Mouse (Mus musculus) hindbrain, embryonic 15.5 days (tissue): ENCODE measurements around the gene Cryl1. TPM values are rescaled to one million over a fixed set of nuclear protein-coding genes. Genes with fewer than 3 reads are reported as not detected.

Experiments used
- ATAC-seq: fragments of 200-750 bp; cut with Nextera tagmentation; 2 replicates; pipeline ENCODE4 v1.8.0; 2017; ENCODE audit warnings: low read depth, moderate number of reproducible peaks, moderate TSS enrichment; ENCODE audit not compliant: low FRiP score
- H3K27ac ChIP-seq: fragments of 300-500 bp; sonication (generic); replicated peaks from 2 replicates; pipeline ENCODE4 v1.5.1; 2015; ENCODE audit warnings: mild to moderate bottlenecking, inconsistent platforms
- H3K27me3 ChIP-seq: fragments of 300-500 bp; sonication (generic); 2 replicates; pipeline ENCODE4 v1.6.1; 2015; ENCODE audit warnings: control low read depth, inconsistent platforms
- H3K36me3 ChIP-seq: fragments of 300-500 bp; sonication (generic); 2 replicates; pipeline ENCODE4 v1.6.1; 2015; ENCODE audit warnings: control low read depth, inconsistent platforms
- H3K4me1 ChIP-seq: fragments of 300-500 bp; sonication (generic); replicated peaks from 2 replicates; pipeline ENCODE4 v1.6.1; 2015; ENCODE audit warnings: control low read depth, inconsistent platforms
- H3K4me2 ChIP-seq: fragments of 300-500 bp; sonication (generic); 2 replicates; pipeline ENCODE4 v1.6.1; 2015; ENCODE audit warnings: moderate library complexity, mild to moderate bottlenecking, inconsistent platforms
- H3K4me3 ChIP-seq: fragments of 300-500 bp; sonication (generic); 2 replicates; pipeline ENCODE4 v1.5.1; 2015; ENCODE audit warnings: mild to moderate bottlenecking, inconsistent platforms
- H3K9ac ChIP-seq: fragments of 300-500 bp; sonication (generic); 2 replicates; pipeline ENCODE4 v1.6.1; 2015; ENCODE audit warnings: inconsistent platforms
- H3K9me3 ChIP-seq: fragments of 300-500 bp; sonication (generic); 2 replicates; pipeline ENCODE4 v1.6.1; 2016; ENCODE audit warnings: control low read depth, inconsistent platforms
- WGBS: fragments of 180-500 bp; shearing (Covaris S2); methylation state at CpG from one replicate; pipeline ENCODE4 v1.1.7; 2015; 5-methylcytosine and 5-hydroxymethylcytosine counted together
- polyA plus RNA-seq: library from polyadenylated mRNA; unstranded; fragments of >200 nt; fragmentation: Nextera tagmentation; extraction: Ambion mirVana; gene quantifications from 2 replicates; pipeline ENCODE4 v1.2.1, GENCODE M21; 2015

Cryl1 gene
- 11.8 and 12.8 TPM in 2 replicates for polyA plus RNA-seq

DNA sequence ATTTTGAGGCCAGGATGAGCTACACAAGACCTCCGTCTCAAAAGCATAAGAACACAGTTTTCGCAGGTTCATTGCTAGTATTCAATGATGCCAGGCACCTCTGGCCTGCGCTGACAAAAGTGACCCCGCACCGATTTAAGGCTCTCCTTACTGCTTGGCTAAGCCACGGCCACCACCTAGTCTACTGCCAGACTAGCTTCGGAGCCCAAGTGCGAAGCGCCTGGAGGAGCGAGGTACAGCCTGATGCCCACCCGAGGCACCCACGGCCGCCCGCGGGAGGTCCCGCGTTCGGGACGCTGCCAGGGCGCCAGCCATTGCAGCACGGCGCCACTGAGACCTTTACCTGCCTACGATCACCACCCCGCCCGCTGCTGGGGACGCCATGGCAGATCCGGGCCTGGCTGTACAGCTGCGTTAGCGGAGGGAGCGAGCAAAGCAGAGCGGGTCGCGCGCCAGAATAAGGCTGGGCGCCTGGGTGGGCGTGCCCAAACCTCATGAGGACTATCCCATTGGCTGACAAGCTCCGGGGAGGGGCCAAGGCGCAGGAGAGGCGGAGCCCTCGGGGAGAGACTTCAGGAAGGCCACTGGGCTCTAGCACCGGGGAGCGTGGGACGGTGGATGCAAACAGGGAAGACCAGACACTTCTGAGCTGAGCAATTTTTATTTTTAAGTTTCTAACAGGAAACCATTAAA is at the start of gene Cryl1:
Cryl1 (minus strand) TSS at position 465 of the 693 bp plus-strand sequence.
- Histone ChIP-seq H3K4me2 (peak within 1 kb of the TSS; percentile 82), H3K4me1 (peaks cover 5% of the 10 kb centered on the region), H3K9ac (peak within 1 kb of the TSS; percentile 70), H3K4me3 (peak within 1 kb of the TSS; percentile 66), H3K36me3 (no peaks in the 10 kb centered on the region), H3K9me3 (no peaks in the 10 kb centered on the region), H3K27me3 (peaks cover 5% of the 10 kb centered on the region; the same call in 1 of the 2 replicates), H3K27ac (0 out of 2 replicates have a peak within 1 kb of the TSS, but pooled peaks have one; percentile 45)
- WGBS, result 2% methylated on average over 43 of the region's 43 CpGs
- ATAC-seq, result peak; percentile 100

DNA sequence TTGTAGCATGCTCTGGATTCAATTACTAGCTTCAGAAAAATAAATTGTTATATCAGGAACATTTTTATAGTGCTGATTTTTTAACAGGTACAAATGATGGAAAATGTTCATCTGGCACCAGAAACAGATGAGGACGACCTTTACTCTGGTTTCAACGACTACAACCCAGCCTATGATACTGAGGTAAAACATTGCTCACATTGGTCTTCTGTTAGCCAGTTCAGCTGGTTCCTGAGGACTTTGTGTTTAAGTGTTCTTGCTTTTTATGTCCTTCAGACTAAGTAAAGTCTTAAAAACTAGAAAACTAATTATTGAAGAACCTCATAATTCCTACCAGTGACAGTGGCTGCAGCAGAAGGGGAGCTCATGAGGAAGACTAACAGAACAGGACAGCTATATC is 32.1 kb upstream of the Cryl1 start:
- no peaks in the 10 kb centered on the region for H3K9me3 ChIP-seq
- H3K27me3 ChIP-seq, result no peaks in the 10 kb centered on the region
- 87% methylated on average over 2 of the region's 2 CpGs for WGBS
- H3K9ac ChIP-seq, result no peak overlapping the region
- H3K27ac ChIP-seq, result no peak overlapping the region
- no peak overlapping the region for H3K4me2 ChIP-seq
- 0 out of 2 replicates have a peak, but pooled peaks cover 4% of the 10 kb centered on the region for H3K36me3 ChIP-seq
- no peak for ATAC-seq
- no peaks in the 10 kb centered on the region for H3K4me1 ChIP-seq
- H3K4me3 ChIP-seq, result no peak overlapping the region

- Histone ChIP-seq H3K4me3 (peak overlapping the region; percentile 95), H3K36me3 (no peaks in the 10 kb centered on the region), H3K9ac (peak overlapping the region; percentile 84), H3K9me3 (no peaks in the 10 kb centered on the region), H3K27me3 (no peaks in the 10 kb centered on the region), H3K4me1 (peaks cover 7% of the 10 kb centered on the region), H3K4me2 (peak overlapping the region; percentile 57), H3K27ac (peak overlapping the region; percentile 86)
- WGBS, result under 1% methylated on average over 24 of the region's 24 CpGs
- peak; percentile 91 for ATAC-seq
These were observed 25.9 kb upstream of the Cryl1 start for GRCm38 (mm10) chr14:57424212-57424561.

GRCm38 (mm10) chr14:57423432-57424211 is 25.3 kb upstream of the Cryl1 start, which contains the start of gene Ift88:
Gene Ift88 (plus strand): TSS chr14:57424062.
- WGBS, result 4% methylated on average over 42 of the region's 42 CpGs
- Histone ChIP-seq H3K36me3 (no peaks in the 10 kb centered on the region), H3K27ac (peak within 1 kb of the TSS; percentile 86), H3K27me3 (no peaks in the 10 kb centered on the region), H3K9ac (peak within 1 kb of the TSS; percentile 84), H3K4me2 (peak within 1 kb of the TSS; percentile 57), H3K4me1 (peaks cover 7% of the 10 kb centered on the region), H3K4me3 (peak within 1 kb of the TSS; percentile 95), H3K9me3 (no peaks in the 10 kb centered on the region)
- peak; percentile 100 for ATAC-seq

DNA sequence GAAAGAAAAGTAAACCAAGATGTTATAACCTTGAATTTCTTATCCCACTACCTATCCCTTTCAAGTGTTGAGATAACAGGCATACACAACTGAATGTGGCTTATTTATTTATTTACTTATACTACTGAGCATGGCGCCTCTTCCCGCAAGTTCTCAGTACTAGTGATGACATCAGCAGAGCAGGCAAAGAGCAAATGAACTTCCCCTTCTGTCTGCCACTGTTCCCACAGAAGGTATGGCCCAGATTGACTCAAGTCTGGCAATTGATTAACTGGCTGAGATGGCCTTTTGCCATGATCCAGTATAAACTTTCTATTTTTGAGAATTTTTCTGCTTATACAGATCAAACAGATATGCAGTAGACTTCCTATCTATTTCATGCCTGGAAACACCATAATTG is 18.9 kb upstream of the Cryl1 start:
- no peak overlapping the region for H3K4me2 ChIP-seq
- H3K27me3 ChIP-seq, result no peaks in the 10 kb centered on the region
- H3K27ac ChIP-seq, result no peak overlapping the region
- H3K36me3 ChIP-seq, result no peaks in the 10 kb centered on the region
- WGBS, result 95% methylated on average over 2 of the region's 2 CpGs
- no peak overlapping the region for H3K9ac ChIP-seq
- H3K4me1 ChIP-seq, result no peaks in the 10 kb centered on the region
- H3K9me3 ChIP-seq, result no peaks in the 10 kb centered on the region
- no peak overlapping the region for H3K4me3 ChIP-seq
- no peak for ATAC-seq

- H3K9me3 ChIP-seq, result no peaks in the 10 kb centered on the region
- H3K36me3 ChIP-seq, result no peaks in the 10 kb centered on the region
- 59% methylated on average over 7 of the region's 7 CpGs for WGBS
- no peak overlapping the region for H3K4me2 ChIP-seq
- H3K9ac ChIP-seq, result no peak overlapping the region
- no peak overlapping the region for H3K27ac ChIP-seq
- no peak overlapping the region for H3K4me3 ChIP-seq
- peaks cover 3% of the 10 kb centered on the region; the same call in 1 of the 2 replicates for H3K4me1 ChIP-seq
- ATAC-seq, result no peak
- H3K27me3 ChIP-seq, result no peaks in the 10 kb centered on the region
These were observed 13.8 kb upstream of the Cryl1 start for GRCm38 (mm10) chr14:57412166-57412565.

DNA sequence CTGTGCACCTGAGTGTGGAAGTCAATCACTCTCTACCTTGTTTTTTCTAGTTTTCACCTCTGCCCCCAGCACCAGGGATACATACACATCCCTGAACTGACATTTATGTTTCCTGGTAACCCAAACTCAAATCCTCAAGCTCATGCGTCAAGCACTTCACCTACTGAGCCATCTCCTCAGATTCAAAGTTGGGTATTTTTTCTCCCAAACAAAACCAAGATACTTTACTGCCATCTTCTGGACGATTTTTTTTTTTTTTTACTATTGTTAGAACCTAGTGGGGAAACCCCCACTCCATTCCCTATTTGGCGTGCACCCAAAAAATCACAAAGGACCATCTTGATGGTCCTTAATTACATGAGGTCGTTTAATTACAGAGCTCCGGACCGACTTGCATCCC is 10.8 kb upstream of the Cryl1 start:
- Histone ChIP-seq H3K9ac (no peak overlapping the region), H3K4me3 (peak overlapping the region; percentile 20), H3K27me3 (no peaks in the 10 kb centered on the region), H3K9me3 (no peaks in the 10 kb centered on the region), H3K36me3 (no peaks in the 10 kb centered on the region), H3K4me2 (peak overlapping the region; percentile 38), H3K4me1 (peaks cover 6% of the 10 kb centered on the region; the same call in 1 of the 2 replicates), H3K27ac (no peak overlapping the region)
- no peak for ATAC-seq
- 15% methylated on average over 6 of the region's 6 CpGs for WGBS

- H3K9me3 ChIP-seq, result no peaks in the 10 kb centered on the region
- H3K4me1 ChIP-seq, result peaks cover 6% of the 10 kb centered on the region; the same call in 1 of the 2 replicates
- H3K27ac ChIP-seq, result no peak overlapping the region
- no peaks in the 10 kb centered on the region for H3K36me3 ChIP-seq
- no peak overlapping the region for H3K4me2 ChIP-seq
- H3K9ac ChIP-seq, result no peak overlapping the region
- no peak for ATAC-seq
- 80% methylated on average over 8 of the region's 8 CpGs for WGBS
- no peaks in the 10 kb centered on the region for H3K27me3 ChIP-seq
- H3K4me3 ChIP-seq, result no peak overlapping the region
These were observed 9.8 kb upstream of the Cryl1 start for GRCm38 (mm10) chr14:57408100-57408499.

- Histone ChIP-seq H3K27me3 (no peaks in the 10 kb centered on the region), H3K9ac (no peak overlapping the region), H3K4me1 (peaks cover 6% of the 10 kb centered on the region; the same call in 1 of the 2 replicates), H3K27ac (no peak overlapping the region), H3K36me3 (no peaks in the 10 kb centered on the region), H3K9me3 (no peaks in the 10 kb centered on the region), H3K4me3 (no peak overlapping the region), H3K4me2 (peak overlapping the region; percentile 37)
- 4% methylated on average over 12 of the region's 12 CpGs for WGBS
- peak; percentile 76; the same call in 1 of the 2 replicates for ATAC-seq
These were observed 9.0 kb upstream of the Cryl1 start for GRCm38 (mm10) chr14:57407039-57407987.

DNA sequence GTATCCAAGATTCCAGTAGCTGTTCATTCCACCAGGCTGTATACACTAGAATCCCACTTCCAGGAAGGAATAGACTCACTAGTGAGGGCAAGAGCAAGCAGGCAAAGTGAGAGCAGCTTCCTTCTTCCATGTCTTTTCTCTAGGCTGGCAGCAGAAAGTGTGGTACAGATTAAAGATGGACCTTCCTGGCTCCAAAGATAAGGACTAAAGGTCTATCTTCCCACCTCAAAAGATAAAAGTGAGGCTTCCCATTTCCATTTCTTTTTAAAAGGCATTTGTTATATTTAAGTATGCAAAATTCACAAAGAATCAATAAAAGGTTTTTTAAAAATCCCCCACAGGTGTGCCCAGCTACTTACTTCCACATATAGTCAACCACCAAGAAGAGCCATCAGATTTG is 4.5 kb upstream of the Cryl1 start:
- Histone ChIP-seq H3K4me3 (no peak overlapping the region), H3K9ac (no peak overlapping the region), H3K36me3 (no peaks in the 10 kb centered on the region), H3K4me1 (peaks cover 11% of the 10 kb centered on the region), H3K27ac (no peak overlapping the region), H3K4me2 (no peak overlapping the region), H3K9me3 (no peaks in the 10 kb centered on the region), H3K27me3 (peaks cover 5% of the 10 kb centered on the region; the same call in 1 of the 2 replicates)
- ATAC-seq, result no peak

DNA sequence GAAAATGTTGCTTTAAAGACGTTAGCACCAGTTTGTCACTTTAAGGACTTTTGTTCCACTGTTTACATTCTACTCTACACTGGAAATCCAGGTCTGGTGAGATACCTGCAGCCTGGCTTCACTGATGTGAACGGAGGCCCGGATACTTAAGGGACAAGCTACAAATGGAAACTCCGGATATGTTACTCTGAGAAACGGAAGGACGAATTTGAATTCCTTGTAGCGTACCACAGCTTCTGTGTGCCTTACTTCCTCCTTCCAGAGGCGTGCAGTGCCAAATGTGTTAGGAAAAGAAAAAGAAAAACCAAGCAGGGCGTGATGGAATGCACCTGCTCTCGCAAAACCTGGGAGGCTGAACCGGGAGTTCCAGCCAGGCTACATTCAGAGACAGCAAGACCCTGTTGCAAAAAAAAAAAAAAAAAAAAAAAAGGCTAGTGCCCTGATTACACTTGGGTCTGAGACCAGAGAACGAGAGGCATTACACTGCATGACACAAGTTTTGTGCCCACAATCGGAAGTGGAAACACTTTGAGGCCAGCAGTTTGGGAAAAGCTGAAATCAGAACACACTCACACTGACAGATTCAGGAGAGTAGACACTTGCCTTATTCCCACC is 591 bp upstream of the Cryl1 start:
- ATAC-seq, result peak; percentile 24; the same call in 1 of the 2 replicates
- no peaks in the 10 kb centered on the region for H3K9me3 ChIP-seq
- H3K4me2 ChIP-seq, result peak overlapping the region; percentile 82
- H3K27me3 ChIP-seq, result peaks cover 5% of the 10 kb centered on the region; the same call in 1 of the 2 replicates
- WGBS, result 21% methylated on average over 13 of the region's 13 CpGs
- peak overlapping the region; percentile 70; the same call in 1 of the 2 replicates for H3K9ac ChIP-seq
- no peak overlapping the region for H3K27ac ChIP-seq
- H3K4me1 ChIP-seq, result peaks cover 5% of the 10 kb centered on the region
- H3K36me3 ChIP-seq, result no peaks in the 10 kb centered on the region
- H3K4me3 ChIP-seq, result peak overlapping the region; percentile 66
